Mouse (Mus musculus) embryo, embryonic 9.5 days (tissue): ENCODE results near the gene Supt3.

ENCODE experiments used
- DNase-seq: peaks from one replicate; pipeline ENCODE4 v3.0.0-alpha.2; 2017; ENCODE audit errors: extremely low spot score

Gene Supt3

DNA sequence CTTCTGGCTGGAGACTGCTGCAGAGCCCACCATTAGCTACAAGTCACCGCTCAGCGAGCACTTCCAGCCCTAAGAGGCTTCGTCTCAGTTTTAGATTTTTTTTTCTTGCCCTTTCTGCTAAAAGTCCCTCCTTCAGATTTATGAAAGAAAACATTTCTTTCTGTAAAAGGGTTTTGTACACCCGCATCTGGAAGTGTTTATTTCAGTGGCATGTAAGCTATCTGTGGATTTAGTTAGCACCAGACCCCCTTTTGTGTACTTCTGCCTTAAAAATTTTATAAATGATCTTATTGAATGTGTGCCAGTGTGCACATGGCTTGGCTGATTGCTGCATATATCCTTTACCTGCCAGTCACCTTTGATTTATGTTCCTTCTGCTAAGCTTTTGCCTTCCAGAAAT, 277.6 kb downstream of the Supt3 start:
- no peak for DNase-seq

- no peak for DNase-seq
Measured at GRCm38 (mm10) chr17:45056894-45057293, 279.9 kb downstream of the Supt3 start.

DNA sequence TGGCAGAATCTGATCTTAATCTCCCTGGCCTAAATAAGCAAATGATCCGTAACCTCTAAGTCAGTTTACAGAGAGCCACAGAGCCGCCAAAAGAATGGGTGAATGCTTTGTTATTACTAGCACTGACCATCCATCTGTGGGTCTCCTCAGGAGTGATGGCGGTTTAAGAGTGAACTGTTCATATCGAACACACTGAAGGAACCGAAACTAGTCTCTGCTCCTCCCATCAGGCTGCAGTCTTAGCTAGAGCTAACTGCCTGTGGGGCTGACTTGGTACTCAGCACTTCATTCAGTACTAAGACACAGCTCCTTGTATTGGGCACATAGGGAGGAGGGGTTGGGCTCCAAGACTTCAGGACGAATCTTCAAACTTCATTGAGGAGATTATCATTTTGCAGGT, 280.8 kb downstream of the Supt3 start:
- no peak for DNase-seq

GRCm38 (mm10) chr17:45058566-45059363, 281.8 kb downstream of the Supt3 start:
- no peak for DNase-seq

DNA sequence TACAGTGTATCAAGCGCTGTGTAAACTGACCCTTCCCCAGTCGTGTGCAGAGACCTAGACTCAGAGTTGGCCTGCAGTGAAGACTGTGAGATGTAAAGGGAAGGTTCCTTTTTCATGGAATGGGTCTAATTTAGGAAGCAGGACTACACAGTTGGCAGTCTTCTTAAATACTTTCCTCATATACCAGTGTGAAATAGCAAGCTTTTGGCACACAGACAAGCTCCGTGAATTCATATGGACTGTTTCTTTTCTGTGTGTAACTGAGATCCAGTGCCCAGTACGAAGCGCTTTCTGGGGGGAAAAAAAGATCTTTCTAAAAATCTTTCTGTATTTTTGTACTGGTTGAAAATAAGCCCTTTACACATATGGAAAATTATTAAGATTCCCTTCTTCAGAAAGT, 286.8 kb downstream of the Supt3 start:
- no peak for DNase-seq

GRCm38 (mm10) chr17:45065465-45065864, 288.5 kb downstream of the Supt3 start:
- no peak for DNase-seq

GRCm38 (mm10) chr17:45067441-45067840, 290.5 kb downstream of the Supt3 start:
- no peak for DNase-seq

GRCm38 (mm10) chr17:45068321-45068720, 291.4 kb downstream of the Supt3 start:
- DNase-seq, result peak; percentile 19

DNA sequence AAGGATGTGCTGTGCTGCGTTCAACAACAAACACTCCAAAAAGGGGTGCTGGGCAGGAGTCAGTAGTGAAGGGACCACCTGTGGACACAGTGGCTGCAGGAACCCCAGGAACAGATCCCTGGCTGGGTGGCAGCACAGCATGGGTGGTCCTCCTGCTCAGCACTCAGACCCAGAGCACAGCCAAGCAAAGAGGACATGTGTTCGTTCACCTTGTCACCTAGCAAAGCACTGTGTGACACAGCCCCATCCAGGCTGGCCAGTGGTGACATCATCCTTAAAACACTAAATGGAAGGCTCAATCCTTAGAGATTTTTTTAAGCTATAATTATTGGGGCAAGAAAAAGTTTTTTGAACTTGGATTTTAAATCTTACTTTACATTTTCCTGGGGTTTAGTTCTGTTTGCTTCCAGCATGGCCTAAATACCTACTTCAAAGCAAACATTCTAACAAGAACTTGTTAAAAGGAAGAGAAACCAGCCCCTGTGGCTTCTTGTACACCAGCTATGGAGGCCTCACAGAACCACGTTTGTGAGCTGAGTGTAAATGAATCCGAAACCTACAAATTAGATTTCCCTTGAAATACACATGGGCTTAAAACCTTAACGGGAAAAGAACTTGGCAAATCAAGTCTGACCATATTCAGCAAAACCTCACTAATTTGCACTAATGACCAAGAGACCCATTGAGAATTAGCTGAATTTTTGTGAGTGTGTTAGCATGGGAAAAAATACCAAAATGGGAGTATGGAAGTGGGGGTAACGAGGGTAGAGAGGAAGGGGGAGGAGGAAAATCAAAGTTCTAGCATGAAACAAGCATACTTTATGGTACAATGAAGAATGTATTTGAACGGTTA, 295.8 kb downstream of the Supt3 start:
- no peak for DNase-seq

GRCm38 (mm10) chr17:45073348-45073634, 296.3 kb downstream of the Supt3 start:
- no peak for DNase-seq

DNA sequence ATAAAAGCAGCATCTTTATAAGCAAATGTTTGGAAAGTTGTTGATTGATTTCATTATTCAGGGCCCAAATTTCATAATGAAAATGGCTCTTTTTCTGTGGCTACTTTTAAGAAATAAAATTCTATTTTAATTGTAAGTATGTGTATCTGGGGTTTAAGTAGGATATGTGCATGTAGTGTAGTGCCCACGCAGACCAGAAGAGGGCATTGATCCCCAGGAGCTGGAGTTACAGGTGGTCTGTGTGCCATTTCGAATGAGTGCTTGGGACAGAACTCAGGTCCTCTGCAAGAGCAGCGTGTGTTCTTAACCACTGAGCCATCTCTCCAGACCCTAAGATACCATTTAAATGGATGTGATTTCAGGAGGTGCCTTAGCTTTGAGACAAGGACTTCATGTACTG, 296.8 kb downstream of the Supt3 start:
- no peak for DNase-seq

GRCm38 (mm10) chr17:45076951-45077350, 300.0 kb downstream of the Supt3 start:
- DNase-seq, result no peak

DNA sequence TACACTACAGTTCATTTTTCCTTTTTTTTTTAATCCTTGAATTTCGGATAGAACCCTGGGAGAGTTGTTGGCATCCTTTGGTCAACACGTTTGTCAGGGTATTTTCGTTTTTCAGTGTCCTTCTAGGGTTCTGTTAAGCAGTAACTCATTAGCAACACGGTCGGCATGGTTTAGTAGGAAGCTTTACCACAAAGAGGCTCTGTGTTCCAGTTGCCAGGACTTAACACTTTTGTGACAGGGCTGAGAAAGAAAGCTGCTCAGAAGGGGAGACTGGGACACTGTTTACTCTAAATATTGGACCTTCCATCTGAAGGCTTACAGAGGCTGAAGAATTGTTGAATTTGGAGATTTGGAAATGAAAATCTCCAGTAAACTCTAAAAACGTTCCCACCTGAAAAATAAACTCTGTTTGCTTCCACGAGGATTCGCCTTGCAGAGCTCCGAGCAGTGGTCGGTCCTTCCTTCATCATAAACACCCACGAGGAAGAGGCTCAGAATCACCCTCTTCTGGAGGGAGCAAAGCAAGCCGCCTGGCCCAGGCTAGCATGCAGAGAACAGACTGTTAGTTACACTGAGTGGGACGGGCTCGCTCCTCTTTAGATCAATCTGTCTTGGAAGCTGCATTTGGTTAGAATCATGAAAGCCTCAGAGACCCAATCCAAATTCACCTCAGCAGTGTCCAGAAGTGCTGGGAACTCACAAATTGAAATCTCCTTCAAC, 301.1 kb downstream of the Supt3 start:
- no peak for DNase-seq

- DNase-seq, result no peak
Measured at GRCm38 (mm10) chr17:45081521-45081920, 304.6 kb downstream of the Supt3 start.

DNA sequence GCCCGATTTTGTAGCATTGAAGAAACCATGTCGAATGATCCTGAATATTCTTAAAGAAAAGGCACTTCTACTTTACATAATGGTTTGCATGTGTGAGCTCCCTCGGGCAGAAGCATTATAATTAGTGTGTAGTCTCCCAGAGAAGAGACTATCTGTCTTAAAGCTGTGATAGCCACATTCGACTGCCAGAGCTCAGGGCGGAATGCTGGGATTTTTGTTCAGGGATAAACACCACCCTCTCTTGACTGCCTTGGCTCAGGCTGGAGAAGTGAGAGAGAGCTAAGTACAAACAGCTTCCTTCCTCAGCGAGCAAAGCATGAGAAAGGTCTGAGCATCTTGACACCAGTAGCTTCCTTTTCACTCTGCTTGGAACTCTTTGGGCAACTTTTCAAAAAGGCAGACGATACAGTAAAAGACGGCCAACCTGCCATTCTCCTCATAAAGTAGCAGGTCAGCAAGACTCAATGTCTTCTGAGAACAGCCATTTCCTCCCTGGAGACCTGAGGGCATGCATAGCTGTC, 305.1 kb downstream of the Supt3 start:
- DNase-seq, result no peak

- DNase-seq, result no peak
Measured at GRCm38 (mm10) chr17:45086361-45086760, 309.4 kb downstream of the Supt3 start.

DNA sequence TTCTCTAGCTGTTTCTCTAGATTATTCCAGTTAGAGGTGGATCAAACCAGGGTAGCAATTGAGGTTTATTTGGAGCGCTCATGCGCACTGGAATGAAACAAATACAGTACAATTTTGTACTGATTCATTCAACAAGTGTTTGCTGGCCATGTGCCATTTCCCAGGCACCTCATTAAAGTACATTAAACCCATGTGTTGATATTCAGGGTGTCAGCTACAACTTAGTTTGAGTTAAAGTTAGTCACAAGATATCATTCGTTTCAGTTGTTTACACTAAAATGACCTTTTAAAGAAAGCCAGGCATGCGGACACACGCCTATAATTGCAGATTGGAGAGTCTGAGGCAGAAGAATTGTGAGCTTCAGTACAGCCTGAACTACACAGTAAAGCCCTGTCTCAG, 310.1 kb downstream of the Supt3 start:
- DNase-seq, result no peak

- no peak for DNase-seq
Measured at GRCm38 (mm10) chr17:45101064-45101463, 324.1 kb downstream of the Supt3 start.

DNA sequence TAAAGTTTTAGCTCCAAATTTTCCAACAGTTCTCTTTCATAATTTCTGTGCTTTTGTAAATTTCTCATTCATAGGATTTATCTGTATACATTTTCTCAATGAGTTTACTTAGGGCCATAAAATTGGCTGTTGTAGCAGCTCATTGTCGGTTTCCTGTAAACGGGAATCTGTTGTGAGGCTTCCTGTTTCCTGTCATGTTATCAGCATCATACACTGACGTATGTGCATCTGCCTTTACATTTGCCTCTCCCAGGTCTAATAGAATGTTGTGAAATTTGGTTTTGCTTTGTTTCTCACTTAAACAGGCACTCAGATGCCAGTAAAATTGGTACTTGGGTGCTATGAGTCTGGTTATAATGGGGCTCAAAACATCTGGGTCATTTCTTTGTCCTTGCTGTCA, 338.4 kb downstream of the Supt3 start:
- DNase-seq, result no peak

- DNase-seq, result peak; percentile 7
Measured at GRCm38 (mm10) chr17:45118565-45119471, 341.9 kb downstream of the Supt3 start.

DNA sequence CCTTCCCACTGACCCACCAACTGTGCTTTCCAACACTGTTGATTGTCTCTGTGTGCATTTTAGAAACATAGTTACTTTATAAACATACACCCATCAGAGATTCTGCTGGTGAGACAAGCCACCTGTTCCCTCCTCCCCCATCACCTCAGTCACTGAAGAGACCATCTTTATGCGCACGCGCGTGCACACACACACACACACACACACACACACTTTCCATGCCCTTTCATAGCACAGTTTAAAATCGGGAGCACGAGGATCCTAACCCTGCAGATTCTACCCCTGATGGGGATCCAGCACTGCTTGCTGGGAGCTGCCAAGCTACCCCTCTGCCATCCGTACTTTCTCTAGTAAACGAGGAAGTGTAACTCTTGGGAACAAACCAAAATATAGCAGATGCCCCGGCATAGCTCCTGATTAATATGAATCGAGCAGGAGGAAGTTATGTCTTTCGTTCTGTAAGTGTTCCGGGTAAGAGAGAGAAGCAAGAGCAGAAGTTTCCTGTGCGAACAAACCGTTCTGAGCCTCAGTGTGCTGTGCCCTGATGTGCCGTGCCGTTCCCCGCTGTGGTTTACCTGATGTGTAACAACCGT, 342.8 kb downstream of the Supt3 start:
- DNase-seq, result no peak
